In genomic region chr19:32903454-32904108, GRCm38 (mm10) we compare ENCODE assay signal across 10 mouse cellular contexts.
A peak's percentile ranks its signal among the peaks of the same experiment; 100 is the strongest.
DNase-seq lines count a peak whose midpoint lies in the region; ATAC-seq lines count a peak whose summit lies in the region.
"Had no signal": no experiment of that assay in that cellular context is flagged by ENCODE, and none has a peak within 500 bp of the region (broad histone marks: within the 10 kb centered on the region; RNA-seq: fewer than 3 reads in every experiment).

No protein-coding gene starts in this region.

- ATAC-seq in megakaryocyte progenitor cell, adult 5-6 weeks (replicated peaks; ENCODE audit: poor library complexity) = peak; percentile 68
- ATAC-seq in hindbrain, embryonic 14.5 days (ENCODE audit: low FRiP score) = no peak

- intact Hi-C loops in heart, postnatal 14 days (cut with DNase I) = no loop called here
- intact Hi-C loops in left cerebral cortex, postnatal 14 days (cut with DNase I) = no loop called here

- H3K9ac ChIP-seq in hindbrain, embryonic 14.5 days = no peak overlapping the region
- H3K9ac ChIP-seq: neural tube, embryonic 12.5 days had no signal

- H3K4me3 ChIP-seq in hindbrain, embryonic 14.5 days (replicated peaks; ENCODE audit: low read length) = no peak overlapping the region
- H3K4me3 ChIP-seq: neural tube, embryonic 12.5 days had no signal

- DNase-seq in kidney, postnatal 10 days = peak; percentile 25
- no peak for DNase-seq in kidney, postnatal 14 days
- DNase-seq in adrenal gland, postnatal 14 days = peak; percentile 72
- DNase-seq in heart, postnatal 14 days = peak; percentile 45 to 57
- DNase-seq in layer of hippocampus, adult 18-20 months (ENCODE audit: low spot score in 2 of 2) = no peak
- DNase-seq in left cerebral cortex, postnatal 14 days (ENCODE audit: low spot score in 2 of 2) = no peak
- no peak for DNase-seq in hindbrain, embryonic 14.5 days (ENCODE audit: low spot score)
- DNase-seq: thymus, postnatal 4 days had no signal

- H3K36me3 ChIP-seq in hindbrain, embryonic 14.5 days (replicated peaks; ENCODE audit: control insufficient read depth, insufficient read depth) = no peaks in the 10 kb centered on the region
- H3K36me3 ChIP-seq: neural tube, embryonic 12.5 days had no signal

- no peaks in the 10 kb centered on the region for H3K4me1 ChIP-seq in hindbrain, embryonic 14.5 days (replicated peaks; ENCODE audit: control insufficient read depth, insufficient read depth, low read length)
- H3K4me1 ChIP-seq: neural tube, embryonic 12.5 days had no signal

- no peak overlapping the region for H3K27ac ChIP-seq in hindbrain, embryonic 14.5 days
- H3K27ac ChIP-seq: neural tube, embryonic 12.5 days had no signal

- WGBS in hindbrain, embryonic 14.5 days = 81% methylated on average over 7 of the region's 7 CpGs

- no peaks in the 10 kb centered on the region for H3K9me3 ChIP-seq in hindbrain, embryonic 14.5 days (ENCODE audit: control insufficient read depth, low read length)
- H3K9me3 ChIP-seq: neural tube, embryonic 12.5 days had no signal

- H3K4me2 ChIP-seq in hindbrain, embryonic 14.5 days (replicated peaks) = no peak overlapping the region
- H3K4me2 ChIP-seq: neural tube, embryonic 12.5 days had no signal

- H3K27me3 ChIP-seq in hindbrain, embryonic 14.5 days (ENCODE audit: control insufficient read depth, insufficient read depth, low read length) = no peaks in the 10 kb centered on the region
- H3K27me3 ChIP-seq: neural tube, embryonic 12.5 days had no signal

Comparison
In these comparisons a context has a peak if more than half of its experiments do, and no peak if none do; other contexts are left out.
1. DNase-seq: peak in kidney, postnatal 10 days (single experiment), adrenal gland, postnatal 14 days (single experiment) and heart, postnatal 14 days (2 of 2); none in kidney, postnatal 14 days (single experiment), layer of hippocampus, adult 18-20 months (0 of 2), left cerebral cortex, postnatal 14 days (0 of 2) and hindbrain, embryonic 14.5 days (single experiment).